Mouse (Mus musculus): ENCODE measurements around the gene Slc30a10.

The Slc30a10 gene

GRCm38 (mm10) chr1:185454575-185454954 is at the start of gene Slc30a10:
Gene Slc30a10 (plus strand): TSS chr1:185454848.
- DNase-seq (ENCODE audit: low spot score in 2 of 2), result no peak

DNA sequence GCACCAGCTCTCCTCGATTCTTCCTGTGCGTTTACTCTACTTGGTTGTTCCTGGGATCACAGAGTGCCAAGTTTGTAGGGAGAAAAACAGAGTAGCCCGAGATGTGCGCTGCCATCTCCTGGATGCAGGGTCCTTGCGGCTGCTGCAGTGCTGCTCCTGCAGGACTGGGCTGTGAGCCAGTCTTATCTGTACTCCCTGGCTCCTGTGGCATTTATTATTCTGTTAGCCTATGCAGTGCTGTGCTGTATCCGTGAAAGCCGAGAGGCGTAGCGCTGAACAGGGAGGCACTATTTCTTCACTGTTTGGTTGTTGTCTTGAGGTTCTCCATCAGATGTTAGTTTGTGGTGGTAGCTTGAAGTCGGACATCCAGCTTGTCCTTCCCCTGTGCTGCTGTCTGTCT is 48.7 kb upstream of the Slc30a10 start:
- no peak for DNase-seq (ENCODE audit: low spot score in 2 of 2)

DNA sequence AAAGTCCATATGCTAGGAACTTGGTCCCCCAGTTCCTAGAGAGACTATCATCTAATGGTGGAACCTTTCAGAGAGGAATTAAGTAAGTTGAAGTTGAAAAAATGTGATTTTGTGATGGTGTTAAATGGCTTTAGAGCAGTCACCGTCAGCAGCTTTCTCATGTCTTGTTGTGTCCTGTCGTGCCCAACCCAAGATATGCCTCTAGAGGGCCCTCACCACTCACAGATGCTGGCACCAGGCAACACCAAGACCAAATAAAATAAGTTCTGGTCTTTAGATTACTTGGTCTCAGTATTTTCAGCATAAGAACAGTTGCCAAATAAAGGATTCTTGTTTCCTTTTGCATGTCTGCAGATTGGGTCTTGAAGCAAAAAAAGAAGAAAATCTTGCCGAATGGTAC is 44.8 kb upstream of the Slc30a10 start:
- no peak for DNase-seq (ENCODE audit: low spot score in 2 of 2)

DNA sequence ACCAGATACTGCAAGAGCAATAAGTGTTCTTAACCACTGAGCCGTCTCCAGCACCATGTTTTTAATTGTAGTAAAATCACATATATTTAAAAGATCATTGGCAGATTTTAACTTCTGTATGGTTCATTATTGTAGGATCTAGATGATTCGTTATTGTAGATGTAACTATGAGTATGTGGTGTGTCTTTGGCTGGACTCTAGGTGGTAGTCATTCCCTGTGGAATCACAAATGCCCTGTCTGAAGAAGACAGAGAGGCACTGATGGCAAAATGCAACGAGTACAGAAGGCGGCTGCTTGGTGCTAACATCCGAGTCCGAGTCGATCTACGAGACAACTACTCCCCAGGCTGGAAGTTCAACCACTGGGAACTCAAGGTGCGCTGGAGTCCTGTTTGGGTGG is 36.6 kb upstream of the Slc30a10 start:
- no peak for DNase-seq (ENCODE audit: low spot score in 2 of 2)

DNA sequence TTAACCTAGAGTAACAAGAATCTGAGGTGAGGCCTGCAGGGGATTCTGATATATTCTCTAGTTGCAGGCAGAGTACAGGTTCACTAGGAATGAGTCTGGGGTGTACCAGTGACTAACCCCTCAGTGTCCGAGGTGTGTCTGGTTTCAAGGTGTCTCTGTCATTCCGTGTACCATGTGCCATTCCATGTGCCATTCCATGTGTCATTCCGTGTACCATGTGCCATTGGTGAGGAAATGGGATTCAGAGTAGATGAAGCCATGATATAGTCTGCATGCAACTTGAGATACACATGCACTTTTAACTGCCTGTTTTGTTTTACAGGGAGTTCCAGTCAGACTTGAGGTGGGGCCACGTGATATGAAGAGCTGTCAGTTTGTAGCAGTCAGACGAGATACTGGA is 34.8 kb upstream of the Slc30a10 start:
- DNase-seq (ENCODE audit: low spot score in 2 of 2), result no peak

- DNase-seq (ENCODE audit: low spot score in 2 of 2), result no peak
Observed at GRCm38 (mm10) chr1:185420776-185421175, 33.9 kb upstream of the Slc30a10 start.

DNA sequence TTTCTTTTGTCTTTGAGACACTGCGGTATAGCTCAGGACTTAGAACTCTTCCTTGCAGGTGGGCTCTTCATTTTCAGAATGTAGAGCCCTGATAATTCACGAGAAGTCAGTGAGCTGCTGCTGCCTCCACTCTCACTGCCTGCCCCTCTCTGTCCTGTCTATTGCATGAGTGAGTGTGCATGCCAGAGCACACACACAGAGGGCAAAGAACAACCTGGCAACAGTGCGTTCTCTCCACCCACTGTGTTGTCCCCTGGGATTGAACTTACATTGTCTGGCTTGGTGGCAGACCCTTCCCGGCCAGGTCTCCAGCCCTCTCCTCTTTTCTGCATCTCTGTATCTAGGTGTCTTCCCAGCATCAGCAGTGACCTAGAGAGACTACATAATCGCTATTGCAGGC is 28.1 kb upstream of the Slc30a10 start:
- DNase-seq (ENCODE audit: low spot score in 2 of 2), result no peak

- no peak for DNase-seq (ENCODE audit: low spot score in 2 of 2)
Observed at GRCm38 (mm10) chr1:185430488-185430887, 24.2 kb upstream of the Slc30a10 start.

DNA sequence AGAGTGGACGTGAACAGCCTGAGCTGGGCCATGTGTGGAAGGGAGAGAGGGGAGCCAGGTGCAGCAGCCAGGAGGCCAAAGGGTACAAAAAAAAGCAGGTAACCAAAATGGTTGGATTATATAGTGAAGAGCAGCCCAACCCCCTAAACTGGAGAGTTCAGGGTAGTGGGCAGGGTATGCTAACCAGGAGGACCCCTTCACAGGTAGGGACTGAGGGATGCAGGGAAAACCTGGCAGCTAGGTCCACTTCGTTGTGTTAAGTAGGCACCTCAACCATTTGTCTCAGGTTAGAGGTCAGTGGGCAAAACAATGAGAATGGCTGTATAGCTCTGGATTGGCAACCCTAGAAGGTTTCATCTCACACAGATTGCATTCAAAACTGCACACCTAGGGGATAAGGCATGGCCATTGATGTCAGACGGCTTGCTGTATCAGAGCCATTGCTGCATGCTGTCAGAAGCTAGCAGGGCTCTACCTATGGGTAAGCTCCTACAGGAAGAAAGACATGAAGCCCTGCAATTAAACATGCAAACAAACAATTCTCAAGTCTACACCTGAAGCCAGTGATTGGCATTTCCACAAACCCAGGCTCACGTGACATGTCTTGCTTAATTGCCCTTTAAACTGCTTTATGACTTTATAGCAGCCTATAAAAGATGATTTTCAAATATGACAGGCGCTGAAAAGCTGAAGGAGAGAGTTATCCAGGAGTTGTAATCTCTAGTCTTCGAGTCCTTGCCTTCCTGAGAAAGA is 23.2 kb upstream of the Slc30a10 start:
- no peak for DNase-seq (ENCODE audit: low spot score in 2 of 2)

DNA sequence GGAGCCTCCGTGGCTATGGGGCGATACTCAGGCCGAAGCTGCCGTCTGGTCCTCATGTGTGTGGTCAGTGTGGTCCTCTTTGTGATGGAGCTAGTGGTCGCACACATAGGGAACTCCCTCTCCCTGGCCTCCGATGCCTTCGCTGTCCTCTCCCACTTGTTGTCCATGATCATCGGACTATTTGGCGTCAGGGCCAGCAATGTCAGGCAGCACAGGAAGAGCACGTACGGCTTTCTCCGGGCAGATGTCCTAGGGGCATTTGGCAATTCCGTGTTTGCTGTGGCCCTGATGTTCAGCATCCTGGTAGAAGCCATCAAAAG is 22.7 kb upstream of the Slc30a10 start:
- DNase-seq (ENCODE audit: low spot score in 2 of 2), result no peak

DNA sequence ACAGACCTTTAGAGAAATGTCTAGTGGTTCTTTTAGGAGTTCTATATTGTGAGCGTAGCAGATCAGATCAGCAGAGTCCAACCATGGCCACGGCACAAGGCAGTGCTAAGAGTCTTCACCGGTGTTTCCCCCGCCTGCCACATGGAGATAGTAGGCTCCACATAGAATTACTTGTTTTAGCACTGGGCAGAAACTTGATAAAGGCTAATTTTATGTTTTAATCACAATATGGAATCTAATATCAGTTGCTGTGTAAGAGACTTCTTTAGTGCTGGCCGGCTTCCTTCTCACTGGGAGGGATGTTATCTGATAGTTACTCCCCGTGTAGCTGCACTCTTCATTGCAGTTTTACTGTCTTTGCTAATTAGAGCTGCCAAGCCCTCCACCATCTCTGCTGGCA is 21.5 kb upstream of the Slc30a10 start:
- DNase-seq (ENCODE audit: low spot score in 2 of 2), result no peak

- no peak for DNase-seq (ENCODE audit: low spot score in 2 of 2)
Observed at GRCm38 (mm10) chr1:185438841-185439580, 15.6 kb upstream of the Slc30a10 start.

GRCm38 (mm10) chr1:185441703-185442472 is 12.8 kb upstream of the Slc30a10 start:
- DNase-seq (ENCODE audit: low spot score in 2 of 2), result no peak

DNA sequence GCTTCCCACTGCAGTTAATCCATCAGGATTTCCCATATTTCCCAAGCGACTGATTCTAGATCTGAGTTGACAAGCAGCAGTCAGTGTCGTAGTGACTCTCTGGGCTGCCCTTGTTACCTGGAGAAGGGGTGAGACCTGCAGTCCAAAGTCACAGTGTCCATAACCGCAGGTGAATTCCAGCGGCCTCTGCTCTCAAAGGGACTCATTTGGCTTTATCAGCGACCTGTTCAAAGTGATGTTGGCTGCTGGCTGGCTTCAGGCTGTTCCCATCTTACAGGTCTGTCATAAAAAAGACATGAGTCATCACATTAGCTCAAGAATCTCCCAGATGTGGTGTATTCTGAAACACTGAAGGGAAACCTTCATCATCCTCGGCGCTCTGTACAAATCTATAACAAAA is 5.7 kb upstream of the Slc30a10 start:
- DNase-seq (ENCODE audit: low spot score in 2 of 2), result no peak

DNA sequence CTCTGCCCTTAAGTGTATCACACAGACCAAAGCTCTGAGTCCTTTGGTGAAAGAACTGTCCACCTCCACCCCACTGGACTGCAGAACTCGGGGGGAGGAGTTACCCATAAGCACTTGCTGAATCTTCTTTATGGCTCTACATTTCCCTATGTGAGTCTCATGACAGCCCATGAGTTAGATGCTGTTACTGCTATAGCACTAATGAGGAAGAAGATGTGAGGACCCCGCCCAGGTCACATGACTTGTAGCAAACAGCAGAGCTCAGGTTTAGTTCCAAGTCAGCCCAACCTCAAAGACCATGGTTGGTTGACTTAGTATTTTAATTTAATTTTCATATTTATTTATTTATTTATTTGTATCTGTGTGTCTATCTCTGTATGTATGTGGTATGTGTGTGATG is 4.9 kb upstream of the Slc30a10 start:
- DNase-seq (ENCODE audit: low spot score in 2 of 2), result no peak

DNA sequence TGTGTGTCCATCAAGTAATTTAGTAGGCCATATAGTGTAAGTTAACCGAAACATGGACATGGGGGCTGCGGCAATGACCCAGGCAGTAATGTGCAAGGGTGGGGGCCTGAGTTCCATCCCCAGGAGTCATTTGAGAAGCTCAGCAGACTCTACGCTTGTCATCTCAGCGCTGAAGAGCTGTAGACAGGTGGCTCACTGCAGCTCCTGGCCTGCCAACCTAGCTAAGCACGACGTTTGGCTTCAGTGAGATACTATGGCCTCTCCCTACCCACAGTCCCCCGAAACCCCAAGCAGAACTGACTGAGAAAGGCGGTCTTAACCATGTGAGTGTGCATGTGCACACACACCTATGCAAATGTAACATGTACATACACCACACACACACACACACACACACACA is 3.6 kb upstream of the Slc30a10 start:
- DNase-seq (ENCODE audit: low spot score in 2 of 2), result no peak

GRCm38 (mm10) chr1:185451495-185451894 is 3.2 kb upstream of the Slc30a10 start:
- DNase-seq (ENCODE audit: low spot score in 2 of 2), result no peak

- DNase-seq (ENCODE audit: low spot score in 2 of 2), result no peak
Observed at GRCm38 (mm10) chr1:185452461-185452860, 2.2 kb upstream of the Slc30a10 start.

GRCm38 (mm10) chr1:185454144-185454543 is 504 bp upstream of the Slc30a10 start:
- no peak for DNase-seq (ENCODE audit: low spot score in 2 of 2)

- DNase-seq (ENCODE audit: low spot score in 2 of 2), result no peak
Observed at GRCm38 (mm10) chr1:185454955-185455701, 480 bp downstream of the Slc30a10 start.

- no peak for DNase-seq (ENCODE audit: low spot score in 2 of 2)
Observed at GRCm38 (mm10) chr1:185456327-185456726, 1.7 kb downstream of the Slc30a10 start.

DNA sequence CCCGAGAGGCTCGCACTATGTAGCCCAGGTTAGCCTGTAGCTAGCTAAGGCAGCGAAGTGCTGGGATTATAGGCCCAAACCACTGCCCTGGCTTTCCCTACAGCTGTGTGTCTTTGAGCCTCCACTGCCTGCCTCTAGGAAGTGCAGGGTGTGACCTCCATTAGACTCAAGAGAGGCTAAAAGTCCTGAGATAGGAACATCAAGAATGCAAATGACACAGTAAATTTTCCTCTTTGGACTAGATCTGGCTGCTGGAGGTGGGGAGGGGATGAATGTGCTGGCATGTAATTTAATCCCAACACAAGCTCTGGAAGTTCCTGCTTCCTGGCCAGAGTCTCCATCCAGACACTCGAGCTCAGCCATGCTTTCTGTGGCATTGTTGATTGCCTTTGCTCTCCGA is 5.4 kb downstream of the Slc30a10 start:
- no peak for DNase-seq (ENCODE audit: low spot score in 2 of 2)

All from thymus, postnatal 10 days (tissue).